Mouse (Mus musculus): ENCODE data around the gene Sohlh1.

GRCm38 (mm10) chr2:25852626-25853025 is 5.6 kb upstream of the Sohlh1 start:
- TF ChIP-seq CTCF (IDR thresholded peaks at IDR 0.05 in 2 of 3, conservative IDR thresholded peaks at IDR 0.05 in 1 of 3; ENCODE audit: control insufficient read depth in 1 of 3, insufficient read depth in 1 of 3, low read depth in 2 of 3, low read length in 3 of 3, poor library complexity in 1 of 3, severe bottlenecking in 1 of 3), result no peak
- no peak for TF ChIP-seq POLR2A (IDR thresholded peaks at IDR 0.05; ENCODE audit: control insufficient read depth in 1 of 2, insufficient read depth in 1 of 2, low read depth in 1 of 2, low read length in 2 of 2, poor library complexity in 1 of 2)

All from MEL (cell line).